Mouse (Mus musculus) layer of hippocampus, adult 9-11 months (tissue): ENCODE measurements around the gene Olfr1360.
"Not testable (repeated sequence)": the region's sequence is repeated elsewhere in the genome, so short reads cannot be mapped to it uniquely, and the experiment has no call there.

Experiments used
- DNase-seq: peaks from one replicate; pipeline ENCODE4 v3.0.0; 2022

Gene Olfr1360

GRCm38 (mm10) chr13:21677305-21677704 lies at the start of gene Olfr1360:
Gene Olfr1360, minus strand, starts transcription at chr13:21677405.
- no peak for DNase-seq

GRCm38 (mm10) chr13:21722993-21723836 lies 46.0 kb upstream of the Olfr1360 start:
- no peak for DNase-seq

- no peak for DNase-seq
Observed at GRCm38 (mm10) chr13:21722373-21722925, 45.2 kb upstream of the Olfr1360 start.

GRCm38 (mm10) chr13:21721757-21722372 lies 44.7 kb upstream of the Olfr1360 start, which contains the start of gene Hist1h2bm:
Gene Hist1h2bm, plus strand, starts transcription at chr13:21722044.
- DNase-seq = peak; percentile 75

GRCm38 (mm10) chr13:21721107-21721756 lies 44.0 kb upstream of the Olfr1360 start:
- DNase-seq = not testable (repeated sequence)

- no peak for DNase-seq
Observed at GRCm38 (mm10) chr13:21718381-21719080, 41.3 kb upstream of the Olfr1360 start.

GRCm38 (mm10) chr13:21717397-21718357 lies 40.5 kb upstream of the Olfr1360 start, which contains the start of gene Hist1h3h:
Gene Hist1h3h, plus strand, starts transcription at chr13:21717659.
- DNase-seq = peak; percentile 87

- peak; percentile 24 for DNase-seq
Observed at GRCm38 (mm10) chr13:21716540-21717391, 39.6 kb upstream of the Olfr1360 start.

- peak; percentile 93 for DNase-seq
Observed at GRCm38 (mm10) chr13:21715864-21716539, 38.8 kb upstream of the Olfr1360 start, which contains the start of the genes Hist1h2bl and Hist1h2ai. Gene Hist1h2bl, minus strand, starts transcription at chr13:21716143. Gene Hist1h2ai, plus strand, starts transcription at chr13:21716422.

GRCm38 (mm10) chr13:21715131-21715863 lies 38.1 kb upstream of the Olfr1360 start:
- DNase-seq = peak; percentile 8

GRCm38 (mm10) chr13:21714725-21715124 lies 37.5 kb upstream of the Olfr1360 start:
- DNase-seq = peak; percentile 40

- DNase-seq = no peak
Observed at GRCm38 (mm10) chr13:21711698-21712097, 34.5 kb upstream of the Olfr1360 start.

- DNase-seq = peak; percentile 67
Observed at GRCm38 (mm10) chr13:21710821-21711525, 33.8 kb upstream of the Olfr1360 start.

- peak; percentile 85 for DNase-seq
Observed at GRCm38 (mm10) chr13:21710031-21710711, 33.0 kb upstream of the Olfr1360 start.

GRCm38 (mm10) chr13:21706669-21707068 lies 29.5 kb upstream of the Olfr1360 start:
- DNase-seq = no peak

- no peak for DNase-seq
Observed at GRCm38 (mm10) chr13:21697811-21698210, 20.6 kb upstream of the Olfr1360 start, which contains the start of gene Olfr1359. Gene Olfr1359, plus strand, starts transcription at chr13:21698111.

- no peak for DNase-seq
Observed at GRCm38 (mm10) chr13:21663286-21663685, 13.9 kb downstream of the Olfr1360 start, which contains the start of gene Olfr1361. Gene Olfr1361, minus strand, starts transcription at chr13:21663386.
